Mouse (Mus musculus) small intestine, adult 2 months (tissue): ENCODE data around the gene Mrln.

Source experiments
- CTCF ChIP-seq: fragments of 200-500 bp; IDR thresholded peaks from 2 replicates; pipeline ENCODE4 v1.5.1; 2012; ENCODE audit warnings: low read depth, mild to moderate bottlenecking, control low read depth, inconsistent platforms, low read length, moderate library complexity, mixed read lengths; ENCODE audit not compliant: insufficient replicate concordance, insufficient read length; ENCODE audit errors: extremely low read depth
- POLR2A ChIP-seq: fragments of 200-500 bp; IDR thresholded peaks from 2 replicates; pipeline ENCODE4 v1.6.1; 2012; ENCODE audit warnings: low read depth, mild to moderate bottlenecking, control low read depth, inconsistent platforms, low read length, moderate library complexity

DNA sequence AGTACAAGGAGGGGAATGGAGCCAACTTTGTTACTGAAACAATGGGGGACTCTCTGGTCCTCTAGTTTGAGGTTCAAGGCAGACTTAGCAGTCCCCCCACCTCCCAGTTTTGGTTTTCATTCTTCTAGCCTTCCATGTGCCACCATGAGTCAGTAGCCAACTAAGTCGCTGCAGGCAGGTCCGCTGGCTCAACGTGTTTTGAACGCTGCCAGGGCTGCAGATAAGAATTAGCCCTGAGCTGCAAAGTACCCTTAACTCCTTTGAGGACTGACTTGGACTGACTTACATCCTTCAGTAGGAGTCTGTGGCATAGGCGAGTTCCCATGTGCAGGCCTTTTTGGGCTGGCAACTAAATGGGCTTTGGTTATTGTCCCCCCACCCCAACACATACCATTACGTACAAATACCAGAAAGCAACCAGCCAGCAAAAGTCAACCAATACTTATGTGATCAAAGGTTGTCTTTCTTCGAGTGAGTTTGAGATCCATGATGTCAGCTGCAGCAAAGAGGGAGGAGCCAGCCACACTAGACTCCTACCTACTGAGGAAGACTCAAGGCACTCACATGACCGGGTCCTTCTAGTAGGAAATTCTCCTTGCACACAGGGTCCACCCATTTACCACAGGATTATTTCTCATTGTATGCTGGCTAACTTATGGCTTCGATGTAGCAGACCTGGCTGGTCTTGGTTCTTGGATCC is 60.0 kb downstream of the Mrln start:
- TF ChIP-seq CTCF, result no peak
- TF ChIP-seq POLR2A, result no peak
